Mouse (Mus musculus) induced T-regulatory cell, adult 2 months (primary cell): ENCODE results near the gene Bola2.
"Not testable (repeated sequence)": the region's sequence is repeated elsewhere in the genome, so short reads cannot be mapped to it uniquely, and the experiment has no call there.

Experiments
- DNase-seq: peaks from one replicate; pipeline ENCODE4 v3.0.0-alpha.2; 2012; ENCODE audit warnings: low read depth

The Bola2 gene

DNA sequence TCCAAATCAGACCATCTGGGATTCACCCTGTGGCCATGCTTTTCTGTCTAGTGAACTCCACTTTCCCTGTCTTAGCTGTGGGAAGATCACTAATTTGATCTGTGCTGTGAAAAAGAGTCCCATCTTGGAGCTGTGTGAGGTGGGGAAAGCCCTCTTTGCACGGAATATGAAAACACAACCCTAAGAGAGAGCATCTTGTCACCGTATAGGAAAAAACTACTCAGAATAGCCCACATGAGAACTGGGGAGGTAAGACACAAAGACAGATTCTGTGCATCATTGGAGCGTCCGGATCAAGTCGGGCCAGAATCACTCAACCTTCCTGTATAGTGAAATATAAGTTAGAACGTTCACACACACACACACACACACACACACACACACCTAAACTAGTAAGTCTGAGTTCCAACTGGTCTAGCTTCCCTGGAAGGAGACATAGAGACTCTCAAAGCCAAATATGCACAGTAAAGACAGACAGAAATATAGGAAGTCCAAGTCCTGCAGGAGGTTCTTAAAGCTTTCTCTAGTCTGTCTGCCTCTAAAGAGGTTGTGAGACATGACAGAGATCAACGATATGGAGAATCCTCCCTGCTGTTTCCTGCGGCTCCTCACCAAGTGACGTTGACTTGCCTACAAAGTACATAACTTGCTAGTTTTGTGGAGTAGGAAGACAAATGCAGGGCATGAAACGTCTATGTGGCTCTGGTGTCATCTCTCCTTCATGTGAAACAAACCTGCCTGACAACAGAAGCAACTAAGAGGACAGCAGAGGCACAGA is 13.2 kb downstream of the Bola2 start:
- DNase-seq = peak; percentile 73

DNA sequence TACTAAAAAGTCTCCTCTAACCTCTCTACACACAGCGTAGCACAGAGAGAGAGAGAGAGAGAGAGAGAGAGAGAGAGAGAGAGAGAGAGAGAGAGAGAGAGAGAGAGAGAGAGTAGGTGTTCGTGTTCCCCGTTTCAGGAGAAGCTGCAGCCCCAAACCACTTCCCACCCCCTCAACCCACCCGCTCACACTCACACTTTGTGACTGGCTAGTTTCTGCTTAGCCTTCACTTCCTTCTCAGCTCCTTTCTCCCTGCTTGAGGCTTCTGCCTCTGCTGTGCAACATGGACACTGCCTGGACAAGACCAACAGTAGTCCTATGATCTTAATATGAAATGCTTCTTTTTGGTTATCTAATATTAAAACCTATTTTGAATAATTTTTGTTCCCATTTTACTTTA is 15.1 kb downstream of the Bola2 start:
- DNase-seq = no peak

GRCm38 (mm10) chr7:126711910-126712309 is 16.7 kb downstream of the Bola2 start:
- no peak for DNase-seq

GRCm38 (mm10) chr7:126715679-126716078 is 20.5 kb downstream of the Bola2 start:
- no peak for DNase-seq

GRCm38 (mm10) chr7:126717566-126717965 is 22.4 kb downstream of the Bola2 start:
- DNase-seq = no peak

GRCm38 (mm10) chr7:126718787-126719337 is 23.7 kb downstream of the Bola2 start:
- DNase-seq = peak; percentile 71

DNA sequence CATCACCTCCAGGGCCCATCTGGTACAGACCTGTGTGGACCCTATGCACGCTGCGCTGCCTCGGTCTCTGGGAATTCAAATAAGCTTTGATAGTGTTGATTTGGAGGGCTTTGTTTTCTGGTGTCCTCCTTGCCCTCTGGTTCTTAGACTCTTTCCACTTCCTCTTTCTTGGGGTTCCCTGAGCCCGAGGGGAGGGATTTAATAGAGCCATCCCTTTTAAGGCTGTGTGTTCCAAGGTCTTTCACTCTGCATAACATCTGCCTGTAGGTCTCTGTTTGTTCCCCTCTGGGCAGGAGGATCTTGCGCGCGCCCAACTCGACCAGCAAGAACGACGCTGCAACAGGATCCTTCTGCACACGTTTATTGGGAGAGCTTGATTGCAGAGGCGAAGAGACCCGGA is 26.4 kb downstream of the Bola2 start:
- no peak for DNase-seq

GRCm38 (mm10) chr7:126725077-126725476 is 29.9 kb downstream of the Bola2 start:
- DNase-seq = peak; percentile 34

GRCm38 (mm10) chr7:126725667-126726066 is 30.5 kb downstream of the Bola2 start:
- no peak for DNase-seq

DNA sequence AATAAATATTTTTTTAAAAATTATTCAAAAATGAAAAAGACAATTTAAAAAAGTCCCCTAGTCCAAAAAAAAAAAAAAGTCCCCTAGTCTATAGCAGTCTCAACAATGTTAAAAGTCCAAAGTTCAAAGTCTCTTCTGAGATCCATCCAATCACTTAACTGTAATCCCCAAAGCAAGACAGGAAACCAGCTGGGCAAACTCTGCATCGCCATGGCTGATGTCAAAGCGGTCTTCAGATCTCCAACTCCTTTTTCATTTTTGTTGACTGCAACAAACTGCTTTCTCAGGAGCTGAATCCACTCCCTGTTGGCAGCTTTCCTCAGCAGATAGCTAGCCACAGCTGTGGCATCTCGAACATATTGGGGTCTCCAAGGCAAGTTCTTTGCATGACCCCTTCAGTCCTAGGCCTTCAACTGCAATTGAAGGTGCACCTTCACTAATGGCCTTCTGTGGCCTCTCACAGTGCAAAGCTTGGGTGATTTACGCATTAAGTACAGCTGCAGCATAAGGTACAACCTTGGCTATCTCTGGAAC is 35.1 kb downstream of the Bola2 start:
- not testable (repeated sequence) for DNase-seq

GRCm38 (mm10) chr7:126736122-126736521 is 40.9 kb downstream of the Bola2 start:
- DNase-seq = no peak

GRCm38 (mm10) chr7:126739551-126739950 is 44.4 kb downstream of the Bola2 start:
- DNase-seq = no peak

- no peak for DNase-seq
Observed at GRCm38 (mm10) chr7:126740132-126740735, 45.0 kb downstream of the Bola2 start.

DNA sequence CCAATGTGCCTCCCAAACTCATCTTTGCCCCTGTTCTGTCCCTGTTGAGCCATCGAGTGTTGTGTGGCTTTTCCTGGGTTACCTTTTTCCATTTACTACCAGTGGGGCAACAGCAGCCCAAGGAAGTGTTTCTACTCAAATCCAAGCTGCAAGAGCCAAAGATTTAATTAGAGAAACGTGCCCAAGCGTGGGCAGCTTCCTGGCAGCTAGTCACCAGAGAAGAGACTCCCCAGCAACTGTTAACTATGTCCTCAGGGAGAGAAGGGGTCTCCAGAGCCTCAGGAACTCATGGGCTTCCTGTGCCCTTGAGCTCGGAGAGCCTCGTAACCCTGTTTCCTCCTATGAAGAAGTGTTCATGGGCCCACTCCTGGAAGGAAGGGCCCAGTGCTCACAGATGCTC is 45.8 kb downstream of the Bola2 start:
- DNase-seq = no peak

GRCm38 (mm10) chr7:126741452-126741851 is 46.3 kb downstream of the Bola2 start:
- DNase-seq = no peak

DNA sequence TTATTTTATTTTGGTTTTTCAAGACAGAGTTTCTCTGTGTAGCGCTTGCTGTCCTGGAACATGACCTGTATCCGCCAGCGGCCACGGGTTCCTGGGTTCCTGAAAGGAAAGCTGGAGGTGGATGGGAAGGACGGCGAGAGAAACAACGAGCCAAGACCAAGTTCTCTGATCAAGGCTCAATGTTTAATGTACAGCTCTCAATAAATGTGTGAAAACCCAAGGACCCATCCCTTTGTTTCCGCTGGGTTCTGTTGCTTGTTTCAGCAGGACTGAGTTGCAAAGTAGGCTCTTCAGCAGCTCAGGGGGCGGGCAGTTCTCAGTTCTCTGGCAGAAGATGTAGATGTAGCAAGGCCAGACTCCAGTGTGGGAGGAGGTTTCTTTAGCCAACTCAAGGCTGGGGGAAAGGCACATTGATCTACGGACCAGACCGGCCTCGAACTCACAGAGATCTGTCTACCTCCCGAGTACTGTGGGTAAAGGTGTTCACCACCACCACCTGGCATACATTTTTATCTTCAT is 46.8 kb downstream of the Bola2 start:
- DNase-seq = no peak

DNA sequence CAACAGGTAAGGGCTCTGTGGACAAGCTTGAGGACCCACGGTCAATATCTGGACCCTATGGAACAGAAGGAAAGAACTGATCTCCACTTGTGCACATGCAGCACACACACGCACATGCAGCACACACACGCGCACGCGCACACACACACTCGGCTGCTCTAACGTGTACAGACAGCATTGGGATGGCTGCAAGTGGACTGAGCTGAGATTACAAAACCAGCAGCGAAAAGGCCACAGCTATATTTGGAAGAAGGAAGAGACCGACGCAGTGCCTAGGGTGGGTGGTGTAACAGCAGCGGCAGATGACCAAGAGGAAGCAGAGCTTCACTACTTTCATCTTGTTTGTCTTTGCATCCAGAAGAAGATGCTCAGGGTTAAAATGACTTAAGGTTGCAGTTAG is 50.9 kb downstream of the Bola2 start:
- DNase-seq = no peak

DNA sequence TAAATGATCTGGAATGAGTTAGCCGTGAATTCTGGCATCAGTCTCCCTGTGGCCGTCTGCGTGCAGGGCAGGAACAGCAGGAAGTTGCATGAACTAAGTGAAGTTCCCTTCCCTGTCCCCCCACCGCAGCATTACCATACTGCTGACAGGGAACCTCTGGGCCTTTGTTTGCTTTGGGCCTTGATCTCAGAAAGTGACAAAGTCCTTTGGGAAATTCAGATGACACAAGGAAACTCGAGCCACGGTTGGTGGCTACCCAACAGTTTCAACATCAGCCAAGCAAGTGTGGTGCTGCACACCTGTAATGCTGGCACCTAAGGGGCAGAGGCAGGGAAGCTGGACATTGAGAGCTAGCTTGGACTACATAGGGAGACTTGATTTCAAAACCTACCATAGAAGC is 51.6 kb downstream of the Bola2 start:
- DNase-seq = no peak

GRCm38 (mm10) chr7:126748824-126749223 is 53.6 kb downstream of the Bola2 start:
- no peak for DNase-seq
